Mouse (Mus musculus) liver, adult 2 months (tissue): ENCODE data around the gene Ccdc194.

Source experiments
- CTCF ChIP-seq: fragments of 200-500 bp; IDR thresholded peaks from 2 replicates; pipeline ENCODE4 v1.5.1; 2011; ENCODE audit warnings: low read depth, low read length, control low read depth
- POLR2A ChIP-seq: fragments of 200-500 bp; IDR thresholded peaks from 2 replicates; pipeline ENCODE4 v1.6.1; 2011; ENCODE audit warnings: low read length, control low read depth; ENCODE audit not compliant: insufficient read depth; ENCODE audit errors: extremely low read depth

GRCm38 (mm10) chr8:71572847-71573633 is 47.5 kb upstream of the Ccdc194 start:
- TF ChIP-seq CTCF (no peak), POLR2A (no peak)
